Mouse (Mus musculus) forelimb bud, embryonic 11.5 days (tissue): Measurements from ENCODE around the gene St5.

Experiments
- DNase-seq: peaks from one replicate; pipeline ENCODE4 v3.0.0-alpha.2; 2012; ENCODE audit warnings: low read depth, low spot score

The St5 gene

GRCm38 (mm10) chr7:109492616-109493318 lies 210.6 kb downstream of the St5 start:
- DNase-seq: no peak

GRCm38 (mm10) chr7:109484221-109484620 lies 219.2 kb downstream of the St5 start:
- no peak for DNase-seq

- DNase-seq: no peak
These were observed 222.6 kb downstream of the St5 start for GRCm38 (mm10) chr7:109480765-109481197.

GRCm38 (mm10) chr7:109477926-109478325 lies 225.5 kb downstream of the St5 start:
- DNase-seq: no peak
